Mouse (Mus musculus) spleen, adult 2 months (tissue): ENCODE results near the gene Treml1.

ENCODE experiments used
- CTCF ChIP-seq: fragments of 200-500 bp; IDR thresholded peaks from 2 replicates; pipeline ENCODE4 v1.5.1; 2011; ENCODE audit warnings: mild to moderate bottlenecking, inconsistent platforms; ENCODE audit not compliant: insufficient read depth, insufficient read length, insufficient replicate concordance; ENCODE audit errors: extremely low read depth
- POLR2A ChIP-seq: fragments of 200-500 bp; IDR thresholded peaks from 2 replicates; pipeline ENCODE4 v1.6.1; 2011; ENCODE audit warnings: low read depth, low read length, inconsistent platforms

DNA sequence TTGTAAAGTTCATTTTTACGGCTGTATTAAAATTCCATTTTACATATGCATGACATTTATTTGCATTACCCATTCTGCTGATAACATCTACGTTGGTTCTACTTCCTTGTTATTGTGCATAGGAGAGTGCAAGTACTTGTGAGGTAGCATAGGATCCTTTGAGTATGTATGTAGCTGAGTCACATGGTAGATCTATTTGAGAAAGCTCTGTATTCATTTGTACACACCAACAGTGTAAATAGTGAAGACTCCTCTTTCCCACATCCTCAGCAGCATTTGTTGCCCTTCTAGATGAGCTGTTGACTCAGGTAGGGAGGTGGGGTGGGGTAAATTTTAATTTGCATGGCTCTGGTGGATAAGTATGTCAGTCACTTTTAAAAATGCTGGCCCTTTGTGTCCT lies 44.1 kb downstream of the Treml1 start:
- TF ChIP-seq CTCF (no peak), POLR2A (no peak)
